Mouse (Mus musculus): ENCODE results near the gene Nxpe4. TPM values are rescaled to one million over a fixed set of nuclear protein-coding genes. Genes with fewer than 3 reads are reported as not detected.

Nxpe4 gene
- polyA plus RNA-seq, 1 experiment from 2014 or later = 4.7 TPM

DNA sequence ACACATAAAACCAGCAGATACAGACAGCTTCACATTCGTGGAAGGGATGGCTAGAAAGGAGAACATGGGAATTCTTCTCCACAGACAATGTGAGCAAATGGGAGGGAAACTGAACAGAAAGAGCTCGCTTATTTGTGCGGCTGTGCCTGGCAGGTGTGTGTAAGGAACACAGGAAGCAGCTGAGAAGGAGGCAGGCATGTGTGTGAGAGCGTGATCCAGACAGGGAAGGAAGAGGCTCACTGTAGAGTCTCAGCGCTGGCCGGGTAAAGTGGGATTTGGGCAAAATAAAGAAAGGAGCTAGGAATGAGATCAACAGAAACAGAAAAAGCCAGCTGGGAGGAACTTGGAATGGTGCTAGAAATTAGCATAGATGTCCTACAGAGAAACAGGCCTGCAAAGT lies 74.6 kb downstream of the Nxpe4 start:
- Histone ChIP-seq H3K4me1 (ENCODE audit: control insufficient read depth, insufficient read depth, low read length) (no peaks in the 10 kb centered on the region), H3K27me3 (ENCODE audit: control insufficient read depth, insufficient read depth, low read length) (no peaks in the 10 kb centered on the region), H3K9ac (ENCODE audit: low read length) (no peak overlapping the region), H3K4me2 (ENCODE audit: low read depth, low read length) (no peak overlapping the region), H3K4me3 (ENCODE audit: low read length) (no peak overlapping the region), H3K27ac (ENCODE audit: low read length) (no peak overlapping the region), H3K36me3 (ENCODE audit: control insufficient read depth, insufficient read depth) (no peaks in the 10 kb centered on the region), H3K9me3 (replicated peaks; ENCODE audit: control insufficient read depth, low read length) (no peaks in the 10 kb centered on the region)
- ATAC-seq (replicated peaks; ENCODE audit: extremely low read depth, insufficient read depth, low FRiP score) = no peak
- WGBS = 62% methylated on average over 6 of the region's 6 CpGs

DNA sequence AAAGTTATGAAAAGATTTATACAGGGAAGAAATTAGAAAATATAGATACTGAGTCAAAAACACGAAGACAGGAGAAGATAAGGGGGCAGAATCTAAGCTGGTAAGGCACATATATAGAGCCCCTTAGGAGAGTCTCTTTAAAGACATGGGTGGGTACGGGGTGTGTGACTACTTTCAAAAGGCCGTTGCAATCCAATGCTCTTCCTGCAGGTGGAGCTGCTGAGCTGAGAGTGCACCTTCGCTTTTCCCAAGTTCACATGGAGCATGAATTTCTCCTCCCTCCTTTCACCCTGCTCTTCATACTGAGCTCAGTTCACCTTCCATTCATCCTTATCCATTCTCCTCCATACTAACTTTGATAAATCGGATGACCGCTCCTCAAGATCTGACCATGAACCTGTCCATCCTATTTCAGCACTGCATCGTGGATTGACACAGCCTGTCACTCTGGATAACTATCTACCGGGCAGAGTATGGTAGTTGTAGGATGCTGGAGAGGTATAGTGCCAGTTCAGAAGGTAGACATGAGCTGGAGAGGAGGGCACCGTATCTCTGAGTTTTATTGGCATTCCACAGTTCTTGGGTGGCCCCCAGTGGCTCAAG lies 76.4 kb downstream of the Nxpe4 start:
- Histone ChIP-seq H3K4me1 (ENCODE audit: control insufficient read depth, insufficient read depth, low read length) (no peaks in the 10 kb centered on the region), H3K27me3 (ENCODE audit: control insufficient read depth, insufficient read depth, low read length) (no peaks in the 10 kb centered on the region), H3K9ac (ENCODE audit: low read length) (no peak overlapping the region), H3K36me3 (ENCODE audit: control insufficient read depth, insufficient read depth) (no peaks in the 10 kb centered on the region), H3K9me3 (replicated peaks; ENCODE audit: control insufficient read depth, low read length) (no peaks in the 10 kb centered on the region), H3K27ac (ENCODE audit: low read length) (no peak overlapping the region), H3K4me2 (ENCODE audit: low read depth, low read length) (no peak overlapping the region), H3K4me3 (ENCODE audit: low read length) (no peak overlapping the region)
- ATAC-seq (replicated peaks; ENCODE audit: extremely low read depth, insufficient read depth, low FRiP score) = no peak
- WGBS = 78% methylated on average over 9 of the region's 9 CpGs

DNA sequence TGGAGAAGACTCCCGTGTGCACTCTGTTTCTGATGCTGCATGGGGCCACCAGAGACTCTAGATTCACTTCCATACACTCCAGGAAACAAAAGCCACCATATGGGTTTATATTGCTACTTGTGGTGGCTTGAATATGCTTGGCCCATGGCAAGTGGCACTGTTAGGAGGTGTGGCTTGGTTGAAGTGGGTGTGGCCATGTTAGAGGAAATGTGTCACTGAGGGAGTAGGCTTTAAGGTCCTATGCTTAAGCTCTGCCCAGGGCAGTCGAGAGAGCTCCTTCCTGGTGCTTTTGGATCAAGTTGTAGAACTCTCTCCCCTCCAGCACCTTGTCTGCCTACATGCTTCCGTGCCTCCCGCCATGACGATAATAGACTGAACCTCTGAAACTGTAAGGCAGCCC lies 77.6 kb downstream of the Nxpe4 start:
- 87% methylated on average over 5 of the region's 5 CpGs for WGBS
- Histone ChIP-seq H3K4me1 (ENCODE audit: control insufficient read depth, insufficient read depth, low read length) (no peaks in the 10 kb centered on the region), H3K27ac (ENCODE audit: low read length) (no peak overlapping the region), H3K9ac (ENCODE audit: low read length) (no peak overlapping the region), H3K27me3 (ENCODE audit: control insufficient read depth, insufficient read depth, low read length) (no peaks in the 10 kb centered on the region), H3K4me3 (ENCODE audit: low read length) (no peak overlapping the region), H3K9me3 (replicated peaks; ENCODE audit: control insufficient read depth, low read length) (no peaks in the 10 kb centered on the region), H3K36me3 (ENCODE audit: control insufficient read depth, insufficient read depth) (no peaks in the 10 kb centered on the region), H3K4me2 (ENCODE audit: low read depth, low read length) (no peak overlapping the region)
- ATAC-seq (replicated peaks; ENCODE audit: extremely low read depth, insufficient read depth, low FRiP score) = no peak

DNA sequence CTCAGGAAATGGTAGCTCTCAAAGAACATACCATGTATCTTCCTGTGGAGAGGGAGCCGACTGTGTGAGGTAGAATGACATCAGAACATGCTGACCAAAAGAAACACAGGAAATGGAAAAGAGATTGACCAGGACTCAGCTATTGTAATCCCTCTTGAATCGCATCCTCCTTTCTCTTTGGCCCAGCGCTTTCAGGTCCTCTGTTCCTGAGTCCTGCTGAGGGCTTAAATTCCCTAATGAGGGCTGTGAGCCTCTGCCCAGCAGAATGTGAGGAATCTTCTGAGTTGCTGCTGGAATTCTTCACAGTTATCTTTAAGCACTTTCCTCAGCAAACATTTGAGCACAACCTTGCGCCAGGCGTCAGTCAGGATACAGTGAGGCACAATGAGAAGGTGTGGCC lies 78.6 kb downstream of the Nxpe4 start:
- Histone ChIP-seq H3K27ac (ENCODE audit: low read length) (no peak overlapping the region), H3K27me3 (ENCODE audit: control insufficient read depth, insufficient read depth, low read length) (no peaks in the 10 kb centered on the region), H3K4me1 (ENCODE audit: control insufficient read depth, insufficient read depth, low read length) (no peaks in the 10 kb centered on the region), H3K4me2 (ENCODE audit: low read depth, low read length) (no peak overlapping the region), H3K9me3 (replicated peaks; ENCODE audit: control insufficient read depth, low read length) (no peaks in the 10 kb centered on the region), H3K9ac (ENCODE audit: low read length) (no peak overlapping the region), H3K36me3 (ENCODE audit: control insufficient read depth, insufficient read depth) (no peaks in the 10 kb centered on the region), H3K4me3 (ENCODE audit: low read length) (no peak overlapping the region)
- ATAC-seq (replicated peaks; ENCODE audit: extremely low read depth, insufficient read depth, low FRiP score) = no peak
- WGBS = 29% methylated on average over 5 of the region's 5 CpGs

DNA sequence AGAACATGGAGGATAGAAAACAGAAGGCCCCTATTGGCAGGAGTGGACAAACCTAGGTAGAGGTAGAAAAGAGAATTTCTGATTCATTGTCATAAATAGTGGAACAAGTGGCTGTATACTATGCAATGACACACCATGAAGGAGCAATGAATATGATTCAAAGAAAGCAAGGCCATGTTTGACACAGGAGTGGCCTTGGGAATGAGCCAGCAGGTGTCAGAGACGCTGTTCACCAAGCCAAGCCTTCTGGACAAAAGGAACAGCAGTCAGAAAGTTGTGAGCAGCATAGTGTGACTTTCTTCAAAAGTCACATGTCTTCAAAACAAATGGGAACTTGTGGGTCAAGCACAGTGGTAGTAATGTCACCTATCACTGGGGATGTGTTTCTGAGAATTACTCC lies 80.0 kb downstream of the Nxpe4 start:
- Histone ChIP-seq H3K4me3 (ENCODE audit: low read length) (no peak overlapping the region), H3K27ac (ENCODE audit: low read length) (no peak overlapping the region), H3K4me2 (ENCODE audit: low read depth, low read length) (no peak overlapping the region), H3K9me3 (replicated peaks; ENCODE audit: control insufficient read depth, low read length) (no peaks in the 10 kb centered on the region), H3K4me1 (ENCODE audit: control insufficient read depth, insufficient read depth, low read length) (no peaks in the 10 kb centered on the region), H3K27me3 (ENCODE audit: control insufficient read depth, insufficient read depth, low read length) (no peaks in the 10 kb centered on the region), H3K9ac (ENCODE audit: low read length) (no peak overlapping the region), H3K36me3 (ENCODE audit: control insufficient read depth, insufficient read depth) (no peaks in the 10 kb centered on the region)
- no peak for ATAC-seq (replicated peaks; ENCODE audit: extremely low read depth, insufficient read depth, low FRiP score)
- 72% methylated on average over 1 of the region's 1 CpGs for WGBS

DNA sequence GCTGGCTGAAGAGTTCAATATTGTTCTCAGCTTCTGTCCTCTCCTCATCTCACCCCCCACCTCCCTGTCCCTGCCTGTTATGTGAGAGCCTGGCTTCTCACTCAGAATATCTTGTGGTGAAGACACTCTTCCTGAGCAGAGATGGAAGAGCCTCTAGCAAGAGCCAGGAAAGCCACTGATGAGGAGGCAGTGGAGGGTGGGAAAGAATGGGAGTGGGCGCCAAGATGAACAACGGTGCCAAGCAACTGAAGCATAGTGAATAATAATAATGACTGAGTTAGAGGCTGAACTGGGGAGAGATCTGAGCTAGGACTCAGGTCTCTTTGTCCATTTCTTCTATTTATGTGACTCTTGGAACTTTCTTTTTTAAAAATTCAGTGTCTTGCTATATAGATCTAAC lies 80.9 kb downstream of the Nxpe4 start:
- no peak for ATAC-seq (replicated peaks; ENCODE audit: extremely low read depth, insufficient read depth, low FRiP score)
- Histone ChIP-seq H3K36me3 (ENCODE audit: control insufficient read depth, insufficient read depth) (no peaks in the 10 kb centered on the region), H3K4me3 (ENCODE audit: low read length) (no peak overlapping the region), H3K9ac (ENCODE audit: low read length) (no peak overlapping the region), H3K4me1 (ENCODE audit: control insufficient read depth, insufficient read depth, low read length) (no peaks in the 10 kb centered on the region), H3K4me2 (ENCODE audit: low read depth, low read length) (no peak overlapping the region), H3K27me3 (ENCODE audit: control insufficient read depth, insufficient read depth, low read length) (no peaks in the 10 kb centered on the region), H3K27ac (ENCODE audit: low read length) (no peak overlapping the region), H3K9me3 (replicated peaks; ENCODE audit: control insufficient read depth, low read length) (no peaks in the 10 kb centered on the region)
- 91% methylated on average over 2 of the region's 2 CpGs for WGBS

DNA sequence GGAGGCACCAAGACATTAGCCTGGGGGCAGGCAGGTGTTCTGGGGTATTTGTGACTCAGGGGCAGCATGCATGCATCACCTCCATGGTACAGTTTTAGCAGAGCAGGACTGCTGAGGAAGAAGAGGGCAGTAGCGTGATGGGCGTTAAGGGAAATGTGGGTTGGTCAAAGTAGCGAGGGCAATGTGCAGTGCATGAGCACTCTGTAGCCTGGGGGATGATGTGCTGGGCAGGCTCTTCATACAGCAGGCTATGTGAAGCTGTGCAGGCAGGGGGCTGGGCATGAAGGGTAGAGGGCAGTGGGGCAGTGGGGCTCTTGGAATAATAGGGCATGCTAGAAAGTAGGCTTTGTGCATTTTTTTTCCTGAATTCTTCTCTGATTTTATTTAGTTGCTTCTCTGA lies 82.4 kb downstream of the Nxpe4 start:
- Histone ChIP-seq H3K9ac (ENCODE audit: low read length) (no peak overlapping the region), H3K4me2 (ENCODE audit: low read depth, low read length) (no peak overlapping the region), H3K9me3 (replicated peaks; ENCODE audit: control insufficient read depth, low read length) (no peaks in the 10 kb centered on the region), H3K27ac (ENCODE audit: low read length) (no peak overlapping the region), H3K27me3 (ENCODE audit: control insufficient read depth, insufficient read depth, low read length) (no peaks in the 10 kb centered on the region), H3K4me1 (ENCODE audit: control insufficient read depth, insufficient read depth, low read length) (no peaks in the 10 kb centered on the region), H3K4me3 (ENCODE audit: low read length) (no peak overlapping the region), H3K36me3 (ENCODE audit: control insufficient read depth, insufficient read depth) (no peaks in the 10 kb centered on the region)
- ATAC-seq (replicated peaks; ENCODE audit: extremely low read depth, insufficient read depth, low FRiP score) = no peak
- 77% methylated on average over 3 of the region's 3 CpGs for WGBS

DNA sequence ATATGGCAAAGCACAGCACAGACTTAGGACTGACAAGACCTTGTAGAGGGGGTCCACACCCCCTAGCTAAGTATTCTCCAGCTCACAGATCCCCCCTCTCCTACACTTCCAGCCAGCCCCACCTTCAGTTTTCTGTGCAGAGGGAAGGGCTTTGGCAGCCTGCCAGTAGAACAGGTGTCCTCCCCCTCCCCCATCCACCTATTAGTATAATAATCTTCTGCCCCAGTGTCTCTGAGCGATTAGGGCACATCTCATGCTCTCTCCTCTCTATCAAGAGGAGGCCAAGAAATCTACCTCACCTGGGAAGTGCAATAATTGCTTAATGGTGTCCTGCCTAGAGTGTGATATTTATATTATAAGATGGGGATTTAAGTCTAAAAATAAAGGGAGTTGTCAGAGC lies 83.7 kb downstream of the Nxpe4 start:
- Histone ChIP-seq H3K27ac (ENCODE audit: low read length) (no peak overlapping the region), H3K9me3 (replicated peaks; ENCODE audit: control insufficient read depth, low read length) (no peaks in the 10 kb centered on the region), H3K4me1 (ENCODE audit: control insufficient read depth, insufficient read depth, low read length) (no peaks in the 10 kb centered on the region), H3K4me3 (ENCODE audit: low read length) (no peak overlapping the region), H3K4me2 (ENCODE audit: low read depth, low read length) (no peak overlapping the region), H3K36me3 (ENCODE audit: control insufficient read depth, insufficient read depth) (no peaks in the 10 kb centered on the region), H3K27me3 (ENCODE audit: control insufficient read depth, insufficient read depth, low read length) (no peaks in the 10 kb centered on the region), H3K9ac (ENCODE audit: low read length) (no peak overlapping the region)
- no peak for ATAC-seq (replicated peaks; ENCODE audit: extremely low read depth, insufficient read depth, low FRiP score)
- 66% methylated on average over 1 of the region's 1 CpGs for WGBS

DNA sequence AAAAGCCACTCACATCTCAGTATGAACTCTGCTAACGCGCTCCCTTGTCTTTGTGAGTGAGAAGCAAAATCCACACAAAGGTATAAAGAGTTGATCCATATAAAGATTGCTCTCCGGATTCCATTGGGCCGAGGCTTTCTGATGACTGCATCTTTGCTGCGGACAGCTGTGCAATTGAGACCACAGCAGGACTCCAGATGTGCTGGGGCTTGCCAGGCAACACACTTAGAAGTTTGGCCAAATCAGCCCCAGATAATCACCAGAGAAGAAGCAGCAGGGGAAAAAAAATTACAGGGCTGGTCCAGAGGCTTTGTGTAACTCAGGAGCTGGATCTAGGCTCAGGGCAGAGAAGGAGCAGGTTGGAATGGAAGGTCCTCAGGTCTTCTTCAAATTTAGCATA lies 85.5 kb downstream of the Nxpe4 start:
- WGBS = 68% methylated on average over 5 of the region's 5 CpGs
- H3K27me3 ChIP-seq (ENCODE audit: control insufficient read depth, insufficient read depth, low read length) = no peaks in the 10 kb centered on the region
- H3K27ac ChIP-seq (ENCODE audit: low read length) = no peak overlapping the region
- no peaks in the 10 kb centered on the region for H3K4me1 ChIP-seq (ENCODE audit: control insufficient read depth, insufficient read depth, low read length)
- no peaks in the 10 kb centered on the region for H3K9me3 ChIP-seq (replicated peaks; ENCODE audit: control insufficient read depth, low read length)
- H3K9ac ChIP-seq (ENCODE audit: low read length) = no peak overlapping the region
- H3K36me3 ChIP-seq (ENCODE audit: control insufficient read depth, insufficient read depth) = no peaks in the 10 kb centered on the region
- no peak for ATAC-seq (replicated peaks; ENCODE audit: extremely low read depth, insufficient read depth, low FRiP score)
- H3K4me2 ChIP-seq (ENCODE audit: low read depth, low read length) = no peak overlapping the region
- no peak overlapping the region for H3K4me3 ChIP-seq (ENCODE audit: low read length)

DNA sequence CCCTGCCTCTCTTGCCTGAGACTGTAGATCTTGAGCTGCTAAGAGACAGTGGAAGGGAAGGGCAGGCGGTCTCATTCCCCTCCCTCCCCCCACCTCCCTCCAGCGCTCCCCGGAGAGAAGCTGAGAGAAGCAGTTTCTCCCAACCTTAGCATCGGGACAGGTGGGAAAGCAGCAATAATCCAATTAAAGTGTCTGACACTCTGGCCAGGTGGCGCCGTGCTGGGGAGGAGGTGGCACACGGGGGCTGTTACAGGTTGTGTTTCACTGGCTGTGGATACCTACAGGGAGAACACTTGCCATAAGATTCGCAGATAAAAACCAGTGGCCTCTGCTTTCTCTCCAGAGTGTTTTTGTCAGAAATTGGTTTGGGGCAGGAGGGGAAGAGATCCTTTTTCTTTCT lies 90.4 kb downstream of the Nxpe4 start:
- ATAC-seq (replicated peaks; ENCODE audit: extremely low read depth, insufficient read depth, low FRiP score) = no peak
- H3K4me1 ChIP-seq (ENCODE audit: control insufficient read depth, insufficient read depth, low read length) = no peaks in the 10 kb centered on the region
- no peak overlapping the region for H3K9ac ChIP-seq (ENCODE audit: low read length)
- H3K27me3 ChIP-seq (ENCODE audit: control insufficient read depth, insufficient read depth, low read length) = peaks cover 8% of the 10 kb centered on the region
- WGBS = 2% methylated on average over 8 of the region's 8 CpGs
- no peak overlapping the region for H3K4me3 ChIP-seq (ENCODE audit: low read length)
- no peaks in the 10 kb centered on the region for H3K36me3 ChIP-seq (ENCODE audit: control insufficient read depth, insufficient read depth)
- H3K9me3 ChIP-seq (replicated peaks; ENCODE audit: control insufficient read depth, low read length) = no peaks in the 10 kb centered on the region
- H3K27ac ChIP-seq (ENCODE audit: low read length) = no peak overlapping the region
- no peak overlapping the region for H3K4me2 ChIP-seq (ENCODE audit: low read depth, low read length)
